In the genomic region with DNA sequence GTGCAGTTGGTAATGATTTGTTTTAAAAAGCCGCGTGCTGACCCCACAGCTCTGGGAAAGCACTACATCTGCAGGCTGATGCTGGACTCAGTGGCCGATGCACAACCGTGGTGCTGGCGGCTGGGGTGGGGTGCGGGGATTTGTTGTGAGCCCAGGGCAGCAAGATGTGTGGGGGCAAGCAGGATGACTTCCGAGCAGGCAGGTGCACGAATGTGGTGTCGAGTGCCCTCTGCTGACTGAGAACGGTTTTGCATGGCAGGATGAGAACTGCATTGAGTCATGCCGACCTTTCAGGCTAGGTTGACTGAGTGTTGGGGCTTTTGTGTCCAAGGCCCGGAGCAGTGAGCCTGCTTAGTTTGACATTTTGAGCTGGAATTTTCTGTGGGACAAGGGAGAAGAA, we compare ENCODE assay signal across 7 mouse cellular contexts. TPM values are rescaled to one million over a fixed set of nuclear protein-coding genes. Genes with fewer than 3 reads are reported as not detected.
DNase-seq lines count a peak whose midpoint lies in the region; ATAC-seq lines count a peak whose summit lies in the region.

No protein-coding gene starts in this region.

- intact Hi-C loops in left cerebral cortex, postnatal 4 days (cut with DNase I): loop anchor here (5.0 kb wide), 1 partner anchor 263 kb away; no protein-coding TSS in a partner anchor

- ATAC-seq in granulocyte monocyte progenitor cell, adult 5-6 weeks (replicated peaks; ENCODE audit: poor library complexity, severe bottlenecking): peak; percentile 84
- peak; percentile 31 for ATAC-seq in midbrain, embryonic 14.5 days (ENCODE audit: low FRiP score, low TSS enrichment)

- peak overlapping the region; percentile 49 for H3K4me2 ChIP-seq in midbrain, embryonic 14.5 days (ENCODE audit: low read length)

- DNase-seq in adrenal gland, adult 2 months: peak; percentile 82
- DNase-seq in embryo, embryonic 11 days: peak; percentile 85
- peak; percentile 80 for DNase-seq in kidney, adult 18-20 months
- DNase-seq in left cerebral cortex, postnatal 4 days: peak; percentile 82
- peak; percentile 92 for DNase-seq in midbrain, embryonic 14.5 days
- DNase-seq in spleen, postnatal 10 days (ENCODE audit: low spot score in 2 of 2): peak; percentile 50 to 77

- no peak overlapping the region for H3K9ac ChIP-seq in midbrain, embryonic 14.5 days (replicated peaks; ENCODE audit: low read length)

- H3K27ac ChIP-seq in midbrain, embryonic 14.5 days (replicated peaks; ENCODE audit: low read depth, low read length): no peak overlapping the region

- H3K4me3 ChIP-seq in midbrain, embryonic 14.5 days (replicated peaks; ENCODE audit: low read depth, low read length): no peak overlapping the region

- H3K36me3 ChIP-seq in midbrain, embryonic 14.5 days (ENCODE audit: control insufficient read depth, insufficient read depth, low read length): no peaks in the 10 kb centered on the region

- WGBS in midbrain, embryonic 14.5 days: 6% methylated on average over 12 of the region's 12 CpGs

- H3K27me3 ChIP-seq in midbrain, embryonic 14.5 days (ENCODE audit: control insufficient read depth, insufficient read depth, low read length): peaks cover 18% of the 10 kb centered on the region

- no peaks in the 10 kb centered on the region for H3K9me3 ChIP-seq in midbrain, embryonic 14.5 days (ENCODE audit: control insufficient read depth, low read length)

- no peaks in the 10 kb centered on the region for H3K4me1 ChIP-seq in midbrain, embryonic 14.5 days (ENCODE audit: control insufficient read depth, insufficient read depth, low read length)

RNA-seq across cellular contexts. Expression of gene Dmrta2, which starts 42.4 kb away (rescaled TPM):
- not detected for total RNA-seq in adrenal gland, adult 2 months (2021)
- 1.0 and 1.2 TPM in 2 replicates for polyA plus RNA-seq in adrenal gland, adult 2 months (2012; rRNA removed)
- not detected in 2 replicates for total RNA-seq in granulocyte monocyte progenitor cell, adult 5-6 weeks (2014; fragmentation: Nextera tagmentation)
- total RNA-seq in granulocyte monocyte progenitor cell, adult 5-6 weeks (2017): not detected in 2 replicates
- 1 to 10 TPM; 3.2 to 4.7 TPM for total RNA-seq in left cerebral cortex, postnatal 4 days (2021)
- 1.4 TPM in 2 replicates for polyA plus RNA-seq in midbrain, embryonic 14.5 days (2014; fragmentation: Nextera tagmentation; extraction: Ambion mirVana)
